Mouse (Mus musculus): Measurements from ENCODE around the gene Ankrd1. TPM values are rescaled to one million over a fixed set of nuclear protein-coding genes. Genes with fewer than 3 reads are reported as not detected.
A peak's percentile ranks its signal among the peaks of the same experiment; 100 is the strongest.

Ankrd1 gene
- polyA plus RNA-seq, 1 experiment from 2014 or later, result not detected

- Histone ChIP-seq H3K27me3 (ENCODE audit: insufficient read depth, poor library complexity, severe bottlenecking) (no peaks in the 10 kb centered on the region), H3K9me3 (no peaks in the 10 kb centered on the region), H3K4me3 (no peak overlapping the region), H3K27ac (no peak overlapping the region), H3K4me1 (replicated peaks) (no peaks in the 10 kb centered on the region), H3K36me3 (peaks cover 90% of the 10 kb centered on the region)
- WGBS, result 100% methylated on average over 1 of the region's 1 CpGs
- no peak for DNase-seq (ENCODE audit: low spot score)
These were observed 21.6 kb downstream of the Ankrd1 start for GRCm38 (mm10) chr19:36098265-36098664.

GRCm38 (mm10) chr19:36097194-36097593, 22.7 kb downstream of the Ankrd1 start:
- Histone ChIP-seq H3K27ac (no peak overlapping the region), H3K4me3 (no peak overlapping the region), H3K27me3 (ENCODE audit: insufficient read depth, poor library complexity, severe bottlenecking) (no peaks in the 10 kb centered on the region), H3K9me3 (no peaks in the 10 kb centered on the region), H3K36me3 (peaks cover 89% of the 10 kb centered on the region), H3K4me1 (replicated peaks) (no peaks in the 10 kb centered on the region)
- no peak for DNase-seq (ENCODE audit: low spot score)
- 94% methylated on average over 3 of the region's 3 CpGs for WGBS

GRCm38 (mm10) chr19:36090781-36091180, 29.1 kb downstream of the Ankrd1 start:
- H3K4me1 ChIP-seq (replicated peaks), result no peaks in the 10 kb centered on the region
- no peak for DNase-seq (ENCODE audit: low spot score)
- no peak overlapping the region for H3K27ac ChIP-seq
- H3K27me3 ChIP-seq (ENCODE audit: insufficient read depth, poor library complexity, severe bottlenecking), result no peaks in the 10 kb centered on the region
- 65% methylated on average over 5 of the region's 5 CpGs for WGBS
- H3K36me3 ChIP-seq, result peaks cover 85% of the 10 kb centered on the region
- H3K4me3 ChIP-seq, result no peak overlapping the region
- H3K9me3 ChIP-seq, result no peaks in the 10 kb centered on the region

- peak; percentile 86 for DNase-seq (ENCODE audit: low spot score)
- Histone ChIP-seq H3K36me3 (peaks cover 21% of the 10 kb centered on the region), H3K4me3 (peak within 1 kb of the TSS; percentile 83), H3K4me1 (replicated peaks) (peaks cover 12% of the 10 kb centered on the region), H3K27ac (peak within 1 kb of the TSS; percentile 88), H3K9me3 (no peaks in the 10 kb centered on the region), H3K27me3 (ENCODE audit: insufficient read depth, poor library complexity, severe bottlenecking) (no peaks in the 10 kb centered on the region)
- WGBS, result 2% methylated on average over 34 of the region's 34 CpGs
These were observed 36.4 kb downstream of the Ankrd1 start, which contains the start of gene Rpp30 for GRCm38 (mm10) chr19:36083262-36084225. Gene Rpp30 (plus strand): TSS chr19:36083716.

GRCm38 (mm10) chr19:36082606-36083261, 37.2 kb downstream of the Ankrd1 start:
- DNase-seq (ENCODE audit: low spot score), result peak; percentile 38
- H3K4me1 ChIP-seq (replicated peaks), result peaks cover 12% of the 10 kb centered on the region
- peak overlapping the region; percentile 83 for H3K4me3 ChIP-seq
- no peaks in the 10 kb centered on the region for H3K27me3 ChIP-seq (ENCODE audit: insufficient read depth, poor library complexity, severe bottlenecking)
- WGBS, result 46% methylated on average over 7 of the region's 7 CpGs
- H3K9me3 ChIP-seq, result no peaks in the 10 kb centered on the region
- H3K27ac ChIP-seq, result peak overlapping the region; percentile 88
- H3K36me3 ChIP-seq, result peaks cover 12% of the 10 kb centered on the region

GRCm38 (mm10) chr19:36062801-36063529, 56.9 kb downstream of the Ankrd1 start:
- H3K9me3 ChIP-seq, result no peaks in the 10 kb centered on the region
- H3K27ac ChIP-seq, result no peak overlapping the region
- H3K4me1 ChIP-seq (replicated peaks), result no peaks in the 10 kb centered on the region
- WGBS, result 84% methylated on average over 2 of the region's 2 CpGs
- no peak overlapping the region for H3K4me3 ChIP-seq
- DNase-seq (ENCODE audit: low spot score), result no peak
- no peaks in the 10 kb centered on the region for H3K36me3 ChIP-seq
- peaks cover 19% of the 10 kb centered on the region for H3K27me3 ChIP-seq (ENCODE audit: insufficient read depth, poor library complexity, severe bottlenecking)

Other genes starting within 250 kb of the Ankrd1 start
- 0.81 and 0.86 TPM in 2 replicates for gene Htr7, start 62.6 kb downstream of the Ankrd1 start, polyA plus RNA-seq (2016; fragmentation: Nextera tagmentation; extraction: Ambion mirVana)
- 113 and 121 TPM in 2 replicates for gene Rpp30, start 36.4 kb downstream of the Ankrd1 start, polyA plus RNA-seq (2016; fragmentation: Nextera tagmentation; extraction: Ambion mirVana)
- gene Pcgf5, start 228.2 kb upstream of the Ankrd1 start, polyA plus RNA-seq (2016; fragmentation: Nextera tagmentation; extraction: Ambion mirVana), result 11.4 and 11.8 TPM in 2 replicates

Data from hindbrain, embryonic 10.5 days (tissue).